Comparison of ENCODE assay signal across 8 mouse cellular contexts in the genomic region with DNA sequence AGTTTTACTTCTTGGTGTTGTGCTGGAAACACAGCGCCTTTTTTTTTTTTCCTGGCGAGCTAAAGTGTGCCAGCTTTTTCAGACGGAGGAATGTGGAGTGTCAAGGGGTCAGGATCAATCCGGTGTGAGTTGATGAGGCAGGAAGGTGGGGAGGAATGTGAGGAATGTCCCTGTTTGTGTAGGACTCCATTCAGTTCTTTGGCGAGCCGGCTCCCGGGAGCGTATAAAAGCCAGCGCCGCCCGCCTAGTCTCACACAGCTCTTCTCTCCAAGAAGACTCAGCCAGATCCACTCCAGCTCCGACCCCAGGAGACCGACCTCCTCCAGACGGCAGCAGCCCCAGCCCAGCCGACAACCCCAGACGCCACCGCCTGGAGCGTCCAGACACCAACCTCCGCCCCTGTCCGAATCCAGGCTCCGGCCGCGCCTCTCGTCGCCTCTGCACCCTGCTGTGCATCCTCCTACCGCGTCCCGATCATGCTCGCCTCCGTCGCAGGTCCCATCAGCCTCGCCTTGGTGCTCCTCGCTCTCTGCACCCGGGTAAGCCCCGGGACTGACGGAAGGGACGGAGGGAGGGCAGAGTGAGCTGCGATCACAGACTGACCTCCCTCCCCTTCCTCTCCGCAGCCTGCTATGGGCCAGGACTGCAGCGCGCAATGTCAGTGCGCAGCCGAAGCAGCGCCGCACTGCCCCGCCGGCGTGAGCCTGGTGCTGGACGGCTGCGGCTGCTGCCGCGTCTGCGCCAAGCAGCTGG. TPM values are rescaled to one million over a fixed set of nuclear protein-coding genes. Genes with fewer than 3 reads are reported as not detected.
DNase-seq lines count a peak whose midpoint lies in the region; ATAC-seq and TF ChIP-seq lines count a peak whose summit lies in the region.

A gene (plus strand): TSS at position 193 of the 753 bp plus-strand sequence.

- peak within 1 kb of the TSS; percentile 55 for H3K4me3 ChIP-seq in forebrain, postnatal 0 days (ENCODE audit: low read depth, low read length)
- H3K4me3 ChIP-seq in liver, postnatal 0 days (ENCODE audit: low read depth, low read length): peak within 1 kb of the TSS; percentile 49
- peak within 1 kb of the TSS; percentile 69 for H3K4me3 ChIP-seq in neural tube, embryonic 15.5 days (replicated peaks)

- H3K9ac ChIP-seq in forebrain, postnatal 0 days: peak within 1 kb of the TSS; percentile 56
- peak within 1 kb of the TSS; percentile 48; the same call in 1 of the 2 replicates for H3K9ac ChIP-seq in liver, postnatal 0 days (replicated peaks)
- peak within 1 kb of the TSS; percentile 61 for H3K9ac ChIP-seq in neural tube, embryonic 15.5 days (replicated peaks)

- H3K4me2 ChIP-seq in forebrain, postnatal 0 days (ENCODE audit: low read depth): peak within 1 kb of the TSS; percentile 84
- peak within 1 kb of the TSS; percentile 62 for H3K4me2 ChIP-seq in liver, postnatal 0 days (ENCODE audit: low read depth, low read length)
- peak within 1 kb of the TSS; percentile 90 for H3K4me2 ChIP-seq in neural tube, embryonic 15.5 days

- DNase-seq in ES-CJ7 (ENCODE audit: low read depth, low spot score): peak; percentile 96
- DNase-seq in cerebellum, adult 11-12 months: peak; percentile 11
- peak; percentile 54 for DNase-seq in forebrain, postnatal 0 days
- peak; percentile 87 to 89 for DNase-seq in heart, postnatal 14 days
- peak; percentile 87 to 92 for DNase-seq in kidney, postnatal 4 days
- DNase-seq in liver, postnatal 0 days: peak; percentile 33
- peak; percentile 83 for DNase-seq in urinary bladder, postnatal 14 days (ENCODE audit: low spot score)

- TF ChIP-seq CTCF in forebrain, postnatal 0 days (IDR thresholded peaks at IDR 0.05; ENCODE audit: low read depth): 0 out of 2 replicates have a peak, but pooled peaks have one; percentile 15
- TF ChIP-seq CTCF in liver, postnatal 0 days (IDR thresholded peaks at IDR 0.05; ENCODE audit: low read depth): no peak

- TF ChIP-seq EP300 in liver, postnatal 0 days (IDR thresholded peaks at IDR 0.05; ENCODE audit: low read depth): no peak

- intact Hi-C loops in heart, postnatal 14 days (cut with DNase I): loop anchor here (2.0 to 10.0 kb wide), 2 partner anchors 25 to 281 kb away; no protein-coding TSS in a partner anchor

- no peaks in the 10 kb centered on the region; the same call in 1 of the 2 replicates for H3K27me3 ChIP-seq in forebrain, postnatal 0 days (ENCODE audit: insufficient read depth, low read length)
- H3K27me3 ChIP-seq in liver, postnatal 0 days (ENCODE audit: insufficient read depth, low read length): peaks cover 24% of the 10 kb centered on the region
- no peaks in the 10 kb centered on the region for H3K27me3 ChIP-seq in neural tube, embryonic 15.5 days (replicated peaks)

- WGBS in forebrain, postnatal 0 days: 3% methylated on average over 53 of the region's 53 CpGs
- 2% methylated on average over 48 of the region's 53 CpGs for WGBS in liver, postnatal 0 days (ENCODE audit: insufficient replicate concordance)
- under 1% methylated on average over 53 of the region's 53 CpGs for WGBS in neural tube, embryonic 15.5 days

- no peaks in the 10 kb centered on the region; the same call in 1 of the 2 replicates for H3K4me1 ChIP-seq in forebrain, postnatal 0 days (ENCODE audit: insufficient read depth)
- no peaks in the 10 kb centered on the region for H3K4me1 ChIP-seq in liver, postnatal 0 days (ENCODE audit: insufficient read depth)
- H3K4me1 ChIP-seq in neural tube, embryonic 15.5 days: peaks cover 21% of the 10 kb centered on the region

- ATAC-seq in forebrain, postnatal 0 days: peak; percentile 88
- peak; percentile 69 for ATAC-seq in liver, postnatal 0 days
- peak; percentile 94 for ATAC-seq in neural tube, embryonic 15.5 days (ENCODE audit: low FRiP score)

- H3K36me3 ChIP-seq in forebrain, postnatal 0 days (ENCODE audit: insufficient read depth): no peaks in the 10 kb centered on the region
- H3K36me3 ChIP-seq in liver, postnatal 0 days (replicated peaks; ENCODE audit: insufficient read depth, low read length): no peaks in the 10 kb centered on the region
- no peaks in the 10 kb centered on the region for H3K36me3 ChIP-seq in neural tube, embryonic 15.5 days

- no peak within 1 kb of the TSS for H3K27ac ChIP-seq in forebrain, postnatal 0 days (ENCODE audit: low read depth, low read length)
- H3K27ac ChIP-seq in liver, postnatal 0 days (ENCODE audit: low read depth): peak within 1 kb of the TSS; percentile 67
- H3K27ac ChIP-seq in neural tube, embryonic 15.5 days (replicated peaks): peak within 1 kb of the TSS; percentile 76

- H3K9me3 ChIP-seq in forebrain, postnatal 0 days (ENCODE audit: low read length): no peaks in the 10 kb centered on the region
- H3K9me3 ChIP-seq in liver, postnatal 0 days (ENCODE audit: low read length): no peaks in the 10 kb centered on the region
- H3K9me3 ChIP-seq in neural tube, embryonic 15.5 days (replicated peaks): no peaks in the 10 kb centered on the region

RNA-seq across cellular contexts. Expression of the gene that starts here (rescaled TPM):
- total RNA-seq in forebrain, postnatal 0 days (2014; rRNA removed): 13.7 and 18.6 TPM in 2 replicates
- 2.9 and 4.4 TPM in 2 replicates for polyA plus RNA-seq in forebrain, postnatal 0 days (2015; fragmentation: Nextera tagmentation; extraction: Ambion mirVana)
- 10 to 100 TPM; 61.8 to 65.7 TPM for total RNA-seq in heart, postnatal 14 days (2021)
- 0.58 and 1.3 TPM in 2 replicates for polyA plus RNA-seq in liver, postnatal 0 days (2015; fragmentation: Nextera tagmentation; extraction: Ambion mirVana)
- polyA plus RNA-seq in neural tube, embryonic 15.5 days (2015; fragmentation: Nextera tagmentation; extraction: Ambion mirVana): 2.5 and 4.9 TPM in 2 replicates

Comparison
In these comparisons a context has a peak if more than half of its experiments do, and no peak if none do; other contexts are left out.
1. DNase-seq: peak in every context shown above with its lines; median percentile 96 in ES-CJ7; 90 in kidney, postnatal 4 days; 88 in heart, postnatal 14 days; 83 in urinary bladder, postnatal 14 days; 54 in forebrain, postnatal 0 days; 33 in liver, postnatal 0 days; 11 in cerebellum, adult 11-12 months.